Mouse (Mus musculus) brain, embryonic 14.5 days (tissue): ENCODE measurements around the gene Gm13128. TPM values are rescaled to one million over a fixed set of nuclear protein-coding genes. Genes with fewer than 3 reads are reported as not detected.
"Not testable (repeated sequence)": the region's sequence is repeated elsewhere in the genome, so short reads cannot be mapped to it uniquely, and the experiment has no call there.

ENCODE experiments used
- DNase-seq: peaks from one replicate; pipeline ENCODE4 v3.0.0-alpha.2; 2011; ENCODE audit warnings: low read depth
- CTCF ChIP-seq: fragments of 200-500 bp; IDR thresholded peaks from 2 replicates; pipeline ENCODE4 v1.5.1; 2012; ENCODE audit warnings: inconsistent platforms, mild to moderate bottlenecking, moderate library complexity, borderline replicate concordance; ENCODE audit not compliant: insufficient read depth, insufficient read length; ENCODE audit errors: extremely low read depth
- POLR2A ChIP-seq: fragments of 200-500 bp; IDR thresholded peaks from 2 replicates; pipeline ENCODE4 v1.6.1; 2012; ENCODE audit warnings: mild to moderate bottlenecking, inconsistent platforms, borderline replicate concordance; ENCODE audit not compliant: poor library complexity, insufficient read depth, insufficient read length, severe bottlenecking; ENCODE audit errors: extremely low read depth
- polyA plus RNA-seq: library from polyadenylated mRNA; depleted of rRNA; stranded (reverse); fragments of >200 nt; gene quantifications from 2 replicates; pipeline ENCODE4 v1.2.3, GENCODE M21; 2012; rRNA removed

The Gm13128 gene
- polyA plus RNA-seq = not detected in 2 replicates

DNA sequence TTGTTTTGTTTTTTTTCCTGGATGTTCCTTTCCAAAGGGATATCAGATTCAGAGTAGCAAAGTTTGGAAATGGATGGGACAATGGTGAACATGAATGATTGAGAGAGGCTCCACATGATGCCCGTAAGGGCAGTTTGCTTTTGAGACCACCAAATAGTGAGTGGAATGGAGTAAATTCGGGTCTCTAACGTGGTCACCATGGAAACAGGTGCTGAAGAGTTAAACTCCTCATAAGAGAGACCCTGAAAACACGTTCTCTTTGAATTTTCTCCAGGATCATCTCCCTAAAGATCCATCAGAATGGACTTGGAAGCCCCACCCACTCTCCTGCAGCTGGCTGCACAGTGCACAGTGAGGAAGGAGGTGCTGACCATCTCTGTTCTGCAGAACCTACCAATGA lies at the start of gene Gm13128:
Gene Gm13128 (plus strand): TSS at position 301 of the 400 bp plus-strand sequence.
- DNase-seq = not testable (repeated sequence)

DNA sequence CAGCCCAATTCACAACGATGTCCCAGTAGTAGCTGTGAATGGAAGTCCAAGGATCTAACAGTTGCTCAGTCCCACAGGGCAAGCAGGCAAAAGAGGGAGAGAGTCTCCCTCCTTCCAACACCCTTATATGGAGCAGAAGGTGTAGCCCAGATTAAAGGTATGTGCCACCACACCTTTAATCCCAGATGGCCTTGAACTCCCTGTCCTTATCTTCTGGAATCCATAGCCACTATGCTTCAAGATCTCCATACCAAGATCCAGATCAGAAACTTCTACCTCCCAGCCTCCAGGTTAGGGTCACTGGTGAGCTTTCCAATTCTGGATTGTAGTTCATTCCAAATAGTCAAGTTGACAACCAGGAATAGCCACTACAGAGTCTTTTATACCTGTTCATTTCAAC lies 49.7 kb upstream of the Gm13128 start, which contains the start of gene Pramel5:
Gene Pramel5 (minus strand): TSS at position 101 of the 400 bp plus-strand sequence.
- not testable (repeated sequence) for DNase-seq

DNA sequence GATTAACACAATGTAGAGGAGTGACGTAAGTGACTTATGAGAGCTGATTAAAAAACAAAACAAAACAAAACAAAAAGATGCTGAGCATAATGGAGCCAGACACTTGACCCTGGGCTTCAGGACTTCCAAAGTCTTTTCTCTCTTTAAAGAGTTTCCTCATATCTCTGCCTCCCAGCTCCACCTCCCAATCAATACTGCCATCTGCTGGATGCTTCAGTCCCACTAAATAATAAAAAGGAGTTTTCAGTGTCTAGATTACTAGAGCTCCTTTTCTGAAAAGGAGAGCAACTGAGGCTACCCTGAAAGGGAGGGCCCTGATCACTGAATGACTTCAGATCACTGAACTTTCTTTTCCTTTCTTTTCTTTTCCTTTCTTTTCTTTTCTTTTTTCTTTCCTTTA lies 30.6 kb upstream of the Gm13128 start:
- DNase-seq = not testable (repeated sequence)

DNA sequence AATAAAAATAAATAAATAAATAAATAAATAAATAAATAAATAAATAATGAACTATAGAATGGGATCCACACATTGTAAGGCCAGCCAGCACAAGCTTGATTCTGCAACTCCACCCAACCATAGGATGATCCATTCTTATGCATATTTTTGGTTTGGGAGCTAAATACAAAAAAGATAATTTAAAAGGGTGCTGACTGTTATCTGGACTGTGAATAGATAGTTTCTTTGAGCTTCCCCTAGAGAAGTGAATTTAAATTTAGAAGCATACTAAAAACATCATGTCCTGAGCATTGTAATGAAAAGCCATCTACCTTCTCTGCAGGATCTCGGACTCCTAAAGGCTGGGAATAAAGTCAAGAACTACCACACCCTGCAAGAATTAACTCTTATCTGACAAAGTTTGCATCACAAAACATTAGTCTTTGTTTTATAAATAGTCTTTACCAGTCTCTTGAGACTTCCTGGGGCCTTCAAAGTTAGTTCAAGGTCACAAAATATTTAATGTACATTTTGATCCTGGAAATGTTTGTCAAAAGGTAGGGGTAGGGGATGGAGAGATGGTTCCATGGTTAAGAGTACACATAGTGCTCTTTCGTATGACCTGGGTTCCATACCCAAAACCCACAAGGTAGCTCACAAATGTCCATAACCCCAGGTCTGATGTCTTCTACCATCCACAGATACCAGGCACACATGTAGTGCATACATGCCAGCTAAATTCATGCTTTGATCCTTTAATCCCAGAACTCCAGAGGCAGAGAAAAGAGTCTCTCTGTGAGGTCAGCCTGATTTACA lies 17.2 kb upstream of the Gm13128 start:
- not testable (repeated sequence) for DNase-seq

DNA sequence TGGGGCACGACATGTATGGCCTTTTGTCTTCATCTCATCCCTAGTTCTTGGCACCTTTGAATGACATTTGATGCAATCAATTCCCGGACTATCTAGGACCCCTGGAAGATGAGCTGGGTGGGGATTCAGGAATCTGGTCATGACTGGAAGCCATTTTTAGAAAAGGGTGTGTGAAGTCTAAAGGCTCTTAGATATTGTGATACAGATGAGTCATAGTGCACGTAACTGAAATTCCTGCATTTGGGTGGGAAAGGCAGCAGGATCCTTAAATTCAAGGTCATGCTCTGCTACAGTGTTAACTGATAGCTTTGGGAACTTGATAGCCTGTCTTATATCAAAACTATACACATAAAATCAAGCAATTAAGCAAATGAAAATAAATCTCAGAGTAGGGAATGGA lies 5.8 kb downstream of the Gm13128 start:
- not testable (repeated sequence) for DNase-seq

DNA sequence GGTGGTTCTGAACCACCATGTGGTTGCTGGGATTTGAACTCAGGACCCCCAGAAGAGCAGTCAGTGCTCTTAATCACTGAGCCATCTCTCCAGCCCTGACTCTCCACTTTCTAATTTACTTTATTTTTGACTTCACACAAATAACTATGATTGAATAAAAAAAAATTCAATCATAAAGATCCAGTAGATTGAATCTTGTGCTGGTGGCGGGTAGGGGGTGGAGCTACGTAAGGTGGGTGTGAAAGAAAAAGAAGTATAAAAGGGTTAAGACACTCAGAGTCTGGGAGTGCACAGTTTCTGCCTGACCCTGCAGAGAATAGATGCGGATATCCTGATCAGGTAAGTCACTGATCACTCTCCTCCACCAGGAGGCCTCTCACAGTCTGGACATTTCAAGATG lies 27.6 kb downstream of the Gm13128 start, which contains the start of gene Gm13119:
Gene Gm13119 (plus strand): TSS at position 301 of the 400 bp plus-strand sequence.
- not testable (repeated sequence) for DNase-seq

DNA sequence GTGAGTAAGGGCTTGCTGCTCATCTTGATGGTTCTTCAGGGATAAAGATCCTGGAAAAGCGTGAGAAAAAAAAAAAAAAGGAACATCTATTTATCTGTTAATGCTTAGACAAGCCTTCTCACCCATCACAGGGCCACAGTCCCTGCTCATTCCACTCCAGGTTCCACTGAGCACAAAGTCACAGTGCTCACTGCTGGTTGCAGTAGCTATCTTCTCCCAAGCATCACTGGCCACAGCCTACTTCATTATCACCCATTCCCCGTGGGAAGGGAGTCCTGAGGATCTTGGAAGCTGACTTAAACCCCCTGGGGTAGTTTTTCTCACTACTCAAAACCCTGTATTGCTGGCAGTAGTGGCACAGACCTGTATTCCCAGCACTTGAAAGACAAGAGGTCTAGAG lies 47.9 kb downstream of the Gm13128 start, which contains the start of gene Pramef20:
Gene Pramef20 (minus strand): TSS at position 23 of the 400 bp plus-strand sequence.
- DNase-seq = no peak
- no peak for TF ChIP-seq POLR2A
- no peak for TF ChIP-seq CTCF

Other genes starting within 250 kb of the Gm13128 start
- not detected in 2 replicates for gene Gm13102, start 223.8 kb upstream of the Gm13128 start, polyA plus RNA-seq
- not detected in 2 replicates for gene Oog3, start 167.6 kb upstream of the Gm13128 start, polyA plus RNA-seq
- not detected in 2 replicates for gene Oog2, start 139.5 kb upstream of the Gm13128 start, polyA plus RNA-seq
- not detected in 2 replicates for gene C87977, start 116.9 kb upstream of the Gm13128 start, polyA plus RNA-seq
- gene Pramel5, start 49.8 kb upstream of the Gm13128 start, polyA plus RNA-seq = not detected in 2 replicates
- gene Gm13119, start 27.7 kb downstream of the Gm13128 start, polyA plus RNA-seq = not detected in 2 replicates
- not detected in 2 replicates for gene Pramef20, start 47.7 kb downstream of the Gm13128 start, polyA plus RNA-seq
- 0.04 and 0.05 TPM in 2 replicates for gene Pramef12, start 78.2 kb downstream of the Gm13128 start, polyA plus RNA-seq
- gene 1700012P22Rik, start 108.5 kb downstream of the Gm13128 start, polyA plus RNA-seq = 0.08 TPM in 1 of 2 replicates, not detected in the other
- gene Gm9944, start 123.1 kb downstream of the Gm13128 start, polyA plus RNA-seq = not detected in 2 replicates
- not detected in 2 replicates for gene Aadacl3, start 133.5 kb downstream of the Gm13128 start, polyA plus RNA-seq
- not detected in 2 replicates for gene 9430007A20Rik, start 189.6 kb downstream of the Gm13128 start, polyA plus RNA-seq
- not detected in 2 replicates for gene Gm13124, start 234.9 kb downstream of the Gm13128 start, polyA plus RNA-seq